Mouse (Mus musculus) MEL-GATA-1-ER (cell line): ENCODE measurements at regions not wholly inside any gene's neighbourhood (a gene's known extent, or its start where the extent isn't known, plus 50 kb on each side); places are given as distances from the start of the nearest gene placed in this dataset.

Source experiments
- DNase-seq: peaks from one replicate; pipeline ENCODE4 v3.0.0-alpha.2; 2012; ENCODE audit warnings: low read depth; ENCODE audit errors: extremely low read depth

DNA sequence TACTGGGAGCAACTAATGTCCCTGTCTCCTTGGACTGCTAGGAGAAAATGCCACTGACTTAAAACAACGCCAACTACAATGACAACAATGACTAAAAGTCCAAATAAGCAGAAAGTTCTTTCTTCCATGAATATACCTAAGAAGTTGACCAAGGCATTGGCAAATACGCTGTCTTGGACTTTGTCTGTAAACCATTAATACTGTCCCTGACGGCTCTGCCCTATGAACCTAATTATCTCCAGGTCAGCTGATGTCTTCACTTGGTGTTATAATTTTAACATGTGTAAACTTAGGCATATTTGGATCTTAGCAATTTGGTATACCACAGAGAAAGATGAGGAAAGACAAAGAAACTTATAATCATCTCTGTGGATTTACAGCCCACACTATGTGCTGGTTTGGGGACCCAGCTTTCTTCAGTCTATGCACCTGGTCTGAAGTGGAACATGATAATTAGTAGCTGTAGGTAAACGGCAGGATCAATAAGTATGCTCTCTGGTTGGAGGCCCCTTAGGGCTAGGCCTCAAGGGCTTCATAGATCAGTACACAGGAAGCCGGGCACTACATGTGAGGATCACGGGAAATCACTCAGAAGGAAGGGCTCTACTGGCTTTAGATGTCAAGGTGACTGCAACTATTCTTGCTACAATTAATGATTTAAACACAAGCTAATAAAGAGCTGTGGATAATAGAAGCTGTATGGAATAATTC is 380.3 kb upstream of the Adgrl2 start:
- no peak for DNase-seq

DNA sequence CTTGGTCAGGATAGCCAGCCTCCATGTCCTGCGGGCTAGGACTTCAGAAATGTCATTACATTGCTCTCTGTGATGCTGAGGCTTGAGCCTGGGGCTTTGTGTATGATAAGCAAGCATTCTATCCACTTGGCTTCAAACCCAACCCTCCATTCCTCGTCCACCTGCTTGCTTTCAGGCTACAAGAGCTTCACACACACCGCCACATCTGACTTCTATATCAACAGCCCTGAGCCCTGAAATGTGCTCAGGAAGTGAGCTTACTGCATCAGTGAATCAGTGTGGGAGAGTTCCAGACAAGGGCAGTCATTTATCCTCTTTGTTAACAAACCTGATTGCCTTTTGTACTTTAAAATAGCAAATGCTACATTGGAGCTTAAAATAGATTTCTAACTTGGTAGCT is 377.5 kb upstream of the Adgrl2 start:
- no peak for DNase-seq

DNA sequence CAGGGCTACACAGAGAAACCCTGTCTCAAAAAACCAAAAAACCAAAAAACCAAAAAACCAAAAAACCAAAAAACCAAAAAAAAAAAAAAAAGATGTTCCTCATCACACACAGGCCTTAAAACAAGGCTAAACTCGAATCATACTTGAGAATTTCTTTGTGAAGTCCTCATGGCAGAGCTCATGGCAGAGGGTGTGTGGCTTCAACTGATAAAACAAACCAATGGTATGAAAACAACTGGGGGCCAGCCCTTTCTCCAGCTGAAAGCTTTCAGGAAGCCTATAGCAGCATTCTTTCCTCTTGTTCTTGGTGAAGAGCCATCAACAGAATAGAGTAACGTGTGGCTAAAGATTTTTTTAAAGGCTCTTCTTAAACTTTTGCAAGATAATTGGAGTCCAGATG is 369.8 kb upstream of the Adgrl2 start:
- DNase-seq, result no peak

DNA sequence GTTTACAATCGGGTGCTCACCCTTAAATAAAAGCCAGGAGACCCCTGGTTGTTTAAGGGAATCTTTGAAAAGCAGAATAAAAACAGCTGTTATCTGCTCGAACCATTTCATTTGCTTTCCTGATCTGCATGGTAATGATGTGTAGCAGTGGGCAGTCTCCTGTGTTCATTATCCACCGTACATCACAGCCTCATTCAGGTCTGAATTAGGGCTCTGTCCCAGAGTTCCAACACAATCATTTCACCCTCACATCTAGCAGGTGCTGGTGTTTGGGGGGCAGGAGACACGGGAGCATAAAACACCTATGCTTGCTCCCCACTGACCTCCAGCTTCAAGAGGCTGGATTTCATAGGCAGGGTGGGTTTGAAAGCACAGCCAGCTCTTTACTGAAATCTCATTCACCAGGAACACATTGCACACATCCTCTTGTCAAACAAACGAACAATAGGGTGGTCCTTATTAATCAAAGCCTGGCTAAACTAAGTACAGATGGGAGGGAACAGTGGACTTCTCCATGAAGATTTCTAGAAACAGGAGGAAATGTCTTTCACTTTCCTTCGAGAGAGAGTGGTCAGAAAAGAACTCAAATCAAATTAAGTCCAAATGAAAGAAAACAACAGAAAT is 368.3 kb upstream of the Adgrl2 start:
- no peak for DNase-seq

DNA sequence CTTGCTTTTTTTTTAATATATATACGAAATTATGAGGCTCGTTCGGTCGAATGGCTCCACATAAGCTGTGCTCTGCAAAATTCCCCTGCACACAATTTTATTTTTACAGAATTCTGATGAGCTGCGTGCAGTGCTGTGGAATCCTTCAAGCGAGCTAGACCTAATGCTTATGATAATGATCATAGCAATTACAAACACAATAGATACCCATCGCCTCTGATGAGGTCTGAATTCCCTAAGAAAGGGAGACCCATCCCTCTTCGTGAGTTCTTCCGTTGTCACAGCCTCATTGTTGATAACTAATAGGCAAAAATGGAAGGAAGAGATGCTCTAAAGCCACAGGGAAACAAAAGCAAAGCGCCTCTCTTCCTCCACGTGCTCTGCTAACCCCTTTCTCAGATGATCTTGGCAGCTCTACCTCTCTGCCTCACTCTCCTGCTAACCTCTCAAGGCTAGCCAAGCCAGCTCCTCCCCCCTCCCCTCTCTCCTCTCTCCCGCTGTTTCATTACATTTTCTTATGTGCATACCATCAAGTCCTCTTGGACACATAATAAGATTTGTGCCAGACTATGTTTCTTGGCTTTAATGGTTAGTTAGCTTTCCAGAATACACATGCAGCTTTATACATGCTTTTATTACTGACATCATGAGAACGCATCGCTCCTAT is 367.7 kb upstream of the Adgrl2 start:
- no peak for DNase-seq

DNA sequence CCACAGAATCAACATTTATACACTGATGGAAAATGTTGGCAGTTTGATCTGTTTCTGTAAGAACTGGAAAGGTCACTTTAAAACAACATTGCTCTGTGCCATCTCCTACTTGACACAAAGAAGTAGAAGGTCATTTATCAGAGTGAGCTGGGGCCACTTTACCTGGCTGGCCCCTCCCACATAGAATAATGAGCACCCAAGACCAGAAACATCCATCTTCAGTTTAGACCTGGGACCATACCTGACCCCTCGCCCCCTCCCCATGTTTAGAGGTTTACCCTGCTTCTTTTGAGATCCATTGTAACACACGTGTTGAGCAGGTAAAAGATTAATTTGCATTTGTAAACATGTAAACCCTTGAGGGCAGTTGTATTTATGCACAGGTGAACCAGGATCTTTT is 366.8 kb upstream of the Adgrl2 start:
- DNase-seq, result no peak

DNA sequence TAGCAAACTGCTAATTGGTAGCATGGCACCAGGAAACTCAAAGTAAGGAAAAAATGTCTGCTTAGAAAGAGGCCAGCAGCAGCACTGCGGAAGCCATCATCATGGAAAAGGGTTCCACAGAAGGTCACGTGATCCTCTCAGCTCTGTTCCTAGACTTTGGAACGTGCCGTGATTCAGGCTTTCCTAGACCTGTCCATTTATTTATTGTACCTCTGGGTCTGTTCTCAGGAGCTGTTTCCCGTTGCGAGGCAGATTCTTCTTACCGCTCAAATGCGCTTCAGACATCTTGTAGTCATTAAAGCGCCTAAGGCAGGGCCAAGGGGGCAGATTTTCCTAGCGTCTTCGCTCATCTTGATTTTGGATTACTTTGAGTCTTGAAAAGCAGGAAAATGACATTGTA is 365.0 kb upstream of the Adgrl2 start:
- no peak for DNase-seq

DNA sequence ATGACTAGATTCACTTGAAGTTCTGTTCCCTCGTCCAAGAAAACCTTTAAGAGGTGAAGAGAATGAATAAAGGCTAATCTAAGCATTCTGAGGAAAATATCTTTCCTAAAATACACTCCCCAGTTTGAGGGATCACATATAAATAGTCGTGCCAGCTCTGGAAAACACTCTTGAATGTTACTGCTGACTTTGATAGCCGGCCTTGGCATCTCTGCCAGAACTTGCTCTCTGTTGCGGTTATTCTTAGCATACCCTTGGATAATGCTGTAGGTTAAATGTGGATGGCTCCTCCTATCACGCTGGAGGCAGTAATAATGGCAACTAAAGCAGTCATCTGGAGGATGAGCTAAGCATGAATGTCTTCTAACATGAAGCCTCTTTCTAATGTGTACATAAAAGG is 363.6 kb upstream of the Adgrl2 start:
- no peak for DNase-seq

DNA sequence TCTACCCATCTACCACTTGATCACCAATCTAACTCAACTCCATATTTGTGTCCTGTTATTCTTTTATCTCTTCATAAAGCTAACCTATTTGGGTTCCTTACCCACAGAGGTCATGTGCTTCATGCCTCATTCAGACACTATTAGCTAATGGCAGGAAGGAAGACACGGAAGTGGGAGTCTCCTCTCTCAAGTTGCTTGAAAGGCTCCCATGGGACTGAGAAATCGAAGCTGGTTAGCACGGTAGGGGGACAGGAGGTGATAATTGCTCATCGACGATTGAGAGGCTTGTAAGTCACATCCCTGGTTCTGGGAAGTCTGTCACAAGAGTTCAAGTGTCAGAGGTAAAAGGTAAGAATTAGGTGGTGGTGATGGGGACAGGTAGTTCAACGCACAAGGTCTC is 362.2 kb upstream of the Adgrl2 start:
- no peak for DNase-seq

DNA sequence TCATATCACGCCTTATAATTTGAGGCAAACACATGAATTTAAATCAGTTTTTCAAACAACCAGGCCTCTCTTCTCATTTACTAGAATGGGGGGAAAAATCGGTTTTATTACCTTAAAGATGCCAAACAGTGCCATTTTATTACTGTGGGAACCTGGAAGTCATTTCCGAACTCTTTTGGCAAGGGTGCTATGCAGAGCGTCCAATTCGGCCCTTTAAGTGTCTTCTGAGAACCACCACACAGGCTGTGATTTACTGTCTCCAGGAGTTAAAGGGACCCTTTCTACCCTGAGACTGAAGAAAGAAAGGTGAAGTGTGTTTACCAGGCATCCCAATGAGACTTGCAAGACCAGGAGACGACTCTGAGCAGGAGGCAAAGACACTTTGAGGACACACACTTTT is 359.4 kb upstream of the Adgrl2 start:
- no peak for DNase-seq

DNA sequence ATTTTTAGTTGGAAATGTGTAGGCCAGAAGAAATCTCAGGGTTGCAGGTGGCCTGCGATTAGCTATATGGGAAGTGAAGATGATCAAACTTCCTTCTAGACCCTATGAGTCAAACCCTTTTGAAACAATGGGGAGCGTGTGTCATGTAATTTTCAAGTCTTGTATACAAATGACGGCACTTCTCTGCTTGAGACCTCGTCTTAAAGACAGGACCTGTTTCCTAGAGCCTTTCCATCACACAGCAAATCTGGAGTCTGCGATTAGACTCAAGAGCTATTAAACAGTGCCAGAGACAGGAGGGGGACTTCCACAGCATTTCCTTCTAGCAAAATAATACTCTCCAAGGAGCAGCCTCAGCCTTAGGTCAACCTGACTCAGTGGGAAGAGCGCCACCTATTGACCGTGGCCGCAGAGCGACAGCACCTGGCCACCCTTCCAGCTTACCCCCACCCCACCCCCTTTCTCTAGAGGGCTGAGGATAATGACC is 358.9 kb upstream of the Adgrl2 start:
- no peak for DNase-seq

DNA sequence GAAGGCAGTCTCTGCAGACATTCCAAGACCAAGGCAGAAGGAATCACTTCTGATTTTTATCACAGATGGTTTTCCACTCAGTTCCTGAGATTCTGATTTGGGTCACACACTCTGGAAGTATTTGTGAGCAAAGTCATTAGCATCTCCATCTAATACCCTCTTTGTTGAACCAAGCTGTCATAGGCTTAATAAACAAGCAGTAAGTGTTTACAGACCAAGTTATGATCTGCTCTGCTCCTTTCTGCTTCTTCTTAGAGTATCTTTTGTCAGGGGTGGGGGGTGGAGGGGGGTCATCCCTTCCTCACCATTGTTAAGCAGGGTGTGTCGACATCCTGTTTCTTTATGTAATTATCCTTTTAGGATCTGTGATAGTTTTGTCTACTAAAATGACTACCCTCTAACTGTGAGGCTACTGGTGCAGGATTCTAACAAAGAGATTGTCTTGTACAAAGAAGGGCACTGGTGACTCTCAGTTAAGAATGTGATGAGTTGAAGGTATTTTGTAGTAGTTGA is 358.2 kb upstream of the Adgrl2 start:
- DNase-seq, result no peak

DNA sequence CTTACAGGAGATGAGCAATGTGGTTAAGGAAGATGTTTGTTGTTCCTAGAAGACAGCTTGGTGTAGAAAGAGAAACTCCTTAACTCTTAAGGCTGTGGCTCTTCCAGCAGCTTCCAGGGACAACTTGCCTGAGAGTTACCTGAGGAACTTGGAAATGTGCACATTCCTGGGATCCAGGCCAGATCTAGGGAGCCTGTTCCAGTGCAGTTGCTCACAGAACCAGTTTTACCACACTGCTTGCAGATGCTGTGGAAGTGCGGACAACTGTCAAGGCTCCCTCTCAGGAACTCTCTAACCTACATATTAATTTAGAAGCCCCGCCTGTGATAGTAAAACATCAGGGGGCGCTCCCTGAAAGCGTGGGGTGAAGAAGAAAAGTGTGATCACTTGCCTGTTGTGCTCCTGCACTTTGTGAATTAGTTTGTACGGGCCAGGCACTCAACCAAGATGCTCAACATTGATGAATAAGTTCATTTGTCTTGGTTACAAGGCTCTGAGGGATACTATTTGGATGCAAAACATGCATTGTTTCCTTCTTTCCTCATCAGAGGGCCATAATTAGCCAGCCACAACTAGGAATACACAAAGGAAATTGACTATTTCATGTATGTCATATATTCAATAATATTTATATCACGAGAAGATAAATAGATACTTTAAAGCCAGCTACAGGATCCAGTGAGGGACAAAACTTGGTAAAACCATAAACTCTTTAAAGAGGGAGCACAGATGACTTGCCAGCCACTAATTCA is 357.1 kb upstream of the Adgrl2 start:
- no peak for DNase-seq

DNA sequence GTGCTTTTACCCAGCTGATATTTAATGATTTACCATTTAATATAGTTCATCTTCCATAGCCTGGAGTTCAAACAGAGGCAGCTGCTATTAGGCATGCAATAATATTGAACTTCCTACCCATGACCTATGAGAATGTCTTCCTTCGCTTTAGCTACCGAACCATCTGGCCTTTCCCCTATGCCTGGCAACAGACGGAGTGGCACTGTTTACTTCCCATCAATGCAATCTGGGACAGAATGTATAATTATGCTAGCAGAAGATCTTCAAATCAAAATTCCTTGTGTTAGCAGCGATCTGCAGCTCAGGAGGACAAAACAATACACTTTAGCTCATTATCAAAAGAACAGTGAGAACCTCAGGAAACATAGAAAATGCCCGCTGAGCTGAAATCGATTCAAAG is 352.2 kb upstream of the Adgrl2 start:
- no peak for DNase-seq

DNA sequence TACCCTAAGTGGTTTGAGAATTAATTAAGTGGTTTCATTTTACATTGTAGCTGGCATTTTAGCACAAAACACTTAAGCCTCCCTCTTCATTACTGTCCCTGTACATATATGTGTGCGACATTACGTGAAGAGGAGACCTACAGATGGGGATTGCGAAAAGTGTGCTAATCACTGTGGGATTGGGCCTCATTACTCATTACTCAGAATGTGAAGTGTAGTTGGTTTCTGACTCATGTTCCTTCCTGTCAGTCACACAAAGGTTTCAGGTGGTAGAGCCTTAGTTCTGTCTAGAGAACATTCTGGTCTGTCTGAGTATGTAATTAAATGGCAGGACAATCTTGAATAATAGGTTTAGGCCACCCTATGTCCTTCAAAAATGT is 349.0 kb upstream of the Adgrl2 start:
- DNase-seq, result no peak

DNA sequence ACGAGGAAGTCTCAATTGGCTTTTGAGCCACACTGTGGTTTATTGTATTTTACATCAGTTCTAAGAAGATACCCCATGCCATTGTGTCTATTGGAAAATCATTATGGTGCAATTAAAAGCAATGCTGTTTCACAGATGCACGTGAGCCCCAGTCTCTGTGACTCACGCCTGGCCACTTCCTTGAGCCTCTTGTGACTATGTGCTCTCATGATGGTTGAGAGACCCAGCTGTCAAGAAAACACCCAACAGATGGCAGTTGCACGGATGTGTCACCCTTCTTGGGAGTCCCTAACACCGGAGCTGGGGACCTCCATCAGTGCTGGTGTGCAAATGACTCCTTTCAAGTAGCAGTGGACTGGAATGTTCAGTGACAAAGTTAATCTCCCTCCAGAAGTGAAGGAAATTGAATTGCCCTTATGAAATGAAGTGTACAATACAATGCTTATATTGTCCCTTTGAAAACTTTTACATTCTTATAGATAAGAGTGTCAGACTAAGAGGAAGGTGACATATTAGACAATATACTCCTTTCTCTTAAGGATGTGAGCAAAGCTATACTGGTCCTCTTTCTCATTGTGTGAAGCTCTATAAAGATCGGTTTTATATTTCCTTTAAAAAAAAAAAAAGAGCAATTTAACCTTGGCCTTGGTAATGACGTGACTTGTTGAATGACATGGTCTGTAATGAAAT is 348.5 kb upstream of the Adgrl2 start:
- no peak for DNase-seq

DNA sequence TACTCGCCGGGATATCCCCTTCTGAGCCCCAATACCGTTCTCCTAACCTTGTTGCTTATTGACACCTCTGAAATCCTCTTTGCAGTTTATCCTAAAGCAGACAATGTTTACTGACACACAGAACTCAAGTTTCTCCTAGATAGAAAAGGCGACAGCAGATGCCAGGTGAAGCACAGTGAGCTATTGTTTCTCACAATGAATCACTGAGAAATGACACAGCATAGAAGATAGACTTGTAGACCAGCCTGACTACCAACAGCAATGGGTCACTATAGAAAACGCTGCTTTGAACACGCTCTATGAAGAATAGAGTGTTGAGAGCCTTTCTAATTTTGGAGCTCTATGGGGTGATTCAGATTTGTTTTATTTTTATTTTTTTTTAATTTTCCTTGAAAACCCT is 344.9 kb upstream of the Adgrl2 start:
- DNase-seq, result no peak

DNA sequence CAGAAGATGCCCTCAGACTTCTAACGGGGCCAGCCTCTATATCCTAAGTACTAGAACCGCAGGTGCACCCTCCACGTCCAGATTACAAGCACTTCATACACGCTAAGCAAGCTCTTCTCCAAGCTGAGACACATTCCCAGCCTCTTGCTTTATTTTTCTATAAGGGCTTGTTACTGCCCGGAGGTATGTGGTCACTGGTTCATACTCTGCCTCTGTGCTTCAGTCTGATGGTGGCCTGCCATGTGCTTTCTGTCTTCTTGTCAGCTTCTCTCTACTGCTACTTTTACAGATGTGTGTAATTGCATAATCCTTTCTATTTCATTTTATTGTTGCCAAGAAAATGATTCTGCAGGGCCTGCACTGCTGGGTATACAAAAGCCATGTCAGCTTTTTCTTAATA is 343.3 kb upstream of the Adgrl2 start:
- DNase-seq, result no peak

DNA sequence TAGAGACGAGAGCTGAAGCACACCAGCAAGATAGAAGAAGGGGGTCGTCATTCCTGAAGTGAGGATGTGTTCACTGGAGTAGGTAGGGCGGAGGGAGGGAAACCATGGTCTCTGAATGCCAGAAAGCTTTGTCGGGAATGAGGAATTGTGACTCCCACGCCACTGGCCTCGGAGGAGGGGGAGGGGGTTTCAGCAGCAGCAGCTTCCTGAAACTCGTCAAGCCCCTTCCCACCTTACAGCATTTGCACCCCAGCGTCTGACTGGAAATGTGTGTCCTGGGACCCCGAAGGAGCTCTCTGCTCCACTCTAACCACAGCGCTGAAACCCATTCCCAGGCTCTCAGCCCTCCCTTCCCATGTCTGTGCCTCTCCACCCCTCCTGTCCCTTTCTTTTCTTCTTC is 342.8 kb upstream of the Adgrl2 start:
- no peak for DNase-seq

DNA sequence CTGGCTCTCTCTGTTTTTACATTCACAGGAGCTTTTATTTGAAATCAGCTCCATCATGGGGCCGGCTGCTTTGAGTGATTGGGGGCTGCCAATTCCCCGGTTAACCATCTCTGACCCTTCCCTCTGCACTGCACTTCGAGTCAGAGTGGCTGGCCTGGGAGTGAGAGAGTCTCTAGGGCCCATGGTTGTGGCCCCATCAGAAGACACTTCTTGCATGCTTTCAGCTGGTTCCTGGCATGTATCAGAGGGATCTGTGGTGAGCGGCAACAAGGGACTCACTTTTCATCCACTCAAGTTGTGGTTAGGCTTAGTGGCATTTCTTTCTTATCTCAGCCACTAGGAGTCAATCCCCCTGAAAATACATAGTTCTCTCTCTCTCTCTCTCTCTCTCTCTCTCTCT is 341.8 kb upstream of the Adgrl2 start:
- no peak for DNase-seq

DNA sequence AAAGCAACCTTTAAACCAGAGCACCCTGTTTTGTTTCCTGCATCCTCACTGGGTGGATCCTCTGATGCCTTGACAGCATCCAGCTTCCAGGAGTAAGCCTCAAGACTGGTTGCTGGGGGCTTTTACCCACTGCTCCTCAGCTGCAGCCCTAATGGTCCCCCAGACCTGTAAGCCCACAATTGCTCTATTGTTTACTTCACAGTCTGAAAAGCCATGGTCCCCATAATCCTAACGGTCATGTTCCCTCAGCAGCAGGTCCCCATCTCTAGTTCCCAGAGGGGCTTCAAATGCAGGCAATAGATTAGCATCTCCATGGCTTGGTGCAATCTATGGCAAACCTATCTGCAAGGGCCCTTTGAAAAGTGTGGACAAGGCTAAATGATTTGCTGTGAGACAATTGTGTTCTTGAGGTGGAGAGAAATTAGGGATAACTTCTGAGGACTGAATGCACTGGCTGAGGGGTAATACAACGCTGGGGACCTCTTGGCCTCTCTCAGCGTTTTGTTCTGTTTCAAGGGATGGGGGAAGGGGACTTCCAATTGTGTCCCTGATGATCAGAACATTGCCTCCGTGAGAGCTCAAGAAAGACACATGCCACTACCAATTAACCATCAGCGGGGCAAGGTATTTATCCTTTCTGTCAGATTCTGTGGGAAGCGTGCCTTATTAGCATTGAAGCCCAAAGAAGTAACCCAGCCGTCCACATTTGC is 341.1 kb upstream of the Adgrl2 start:
- DNase-seq, result no peak
